Mouse (Mus musculus) activated CD4-positive, CD25-positive, alpha-beta regulatory T cell, adult 9 weeks (primary cell): ENCODE measurements around the gene Gfi1b. TPM values are rescaled to one million over a fixed set of nuclear protein-coding genes. Genes with fewer than 3 reads are reported as not detected.

Experiments
- polyA plus RNA-seq: library from polyadenylated mRNA; unstranded; fragments of 100-300 nt; shearing (Covaris generic); gene quantifications from one replicate; pipeline ENCODE4 v1.2.1, GENCODE M21; 2017

Gene Gfi1b
- 0.43 TPM for polyA plus RNA-seq

GRCm38 (mm10) chr2:28621664-28622171, at the start of gene Gfi1b:
Gfi1b (minus strand) TSS chr2:28621982.

GRCm38 (mm10) chr2:28640461-28641424, 19.0 kb upstream of the Gfi1b start, which contains the start of gene Tsc1:
Tsc1 (plus strand) TSS chr2:28641228.

GRCm38 (mm10) chr2:28583651-28584050, 38.1 kb downstream of the Gfi1b start, which contains the start of gene Gtf3c5:
Gtf3c5 (minus strand) TSS chr2:28583751.

GRCm38 (mm10) chr2:28563303-28563702, 58.5 kb downstream of the Gfi1b start, which contains the start of gene Cel:
Cel (minus strand) TSS chr2:28563403.

Other genes starting within 250 kb of the Gfi1b start
- 0.21 TPM for gene Ppp1r26, start 175.2 kb downstream of the Gfi1b start, polyA plus RNA-seq
- gene 1700007K13Rik, start 155.7 kb downstream of the Gfi1b start, polyA plus RNA-seq = not detected
- 37.1 TPM for gene Mrps2, start 153.9 kb downstream of the Gfi1b start, polyA plus RNA-seq
- gene Gbgt1, start 125.1 kb downstream of the Gfi1b start, polyA plus RNA-seq = not detected
- gene Gm10134, start 115.9 kb downstream of the Gfi1b start, polyA plus RNA-seq = not detected
- gene Ralgds, start 108.9 kb downstream of the Gfi1b start, polyA plus RNA-seq = 5.5 TPM
- not detected for gene Cel, start 58.6 kb downstream of the Gfi1b start, polyA plus RNA-seq
- 29.6 TPM for gene Gtf3c5, start 38.2 kb downstream of the Gfi1b start, polyA plus RNA-seq
- 32.7 TPM for gene Tsc1, start 19.2 kb upstream of the Gfi1b start, polyA plus RNA-seq
- not detected for gene Spaca9, start 77.7 kb upstream of the Gfi1b start, polyA plus RNA-seq
- gene Ak8, start 78.2 kb upstream of the Gfi1b start, polyA plus RNA-seq = not detected
- 13.6 TPM for gene Gtf3c4, start 218.4 kb upstream of the Gfi1b start, polyA plus RNA-seq
- 25.7 TPM for gene Ddx31, start 218.4 kb upstream of the Gfi1b start, polyA plus RNA-seq